Comparison of ENCODE assay signal across 8 mouse cellular contexts in the genomic region with DNA sequence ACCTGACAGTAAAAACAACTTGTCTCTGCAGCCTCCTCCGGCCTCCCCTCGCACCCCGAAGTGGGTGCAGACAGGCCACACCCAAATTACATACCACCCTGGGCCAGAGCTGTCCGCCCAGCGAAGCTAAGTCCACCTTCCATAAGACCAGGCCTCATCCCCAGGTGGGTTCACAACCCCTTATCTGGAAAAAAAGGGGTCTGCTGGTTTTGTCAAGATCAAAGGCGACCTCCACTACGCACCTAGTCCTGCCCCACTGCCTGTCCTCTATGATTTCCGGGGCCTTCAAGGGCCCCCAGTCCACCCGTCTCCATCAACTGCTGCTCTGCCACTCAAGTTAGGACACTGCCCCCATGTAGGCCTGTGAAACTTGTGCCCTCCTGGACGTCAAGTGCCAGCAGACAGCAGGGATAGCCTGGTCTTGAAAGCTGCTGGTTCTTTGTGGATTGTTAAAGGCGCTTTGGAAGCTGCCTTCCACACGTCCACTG. TPM values are rescaled to one million over a fixed set of nuclear protein-coding genes. Genes with fewer than 3 reads are reported as not detected.
DNase-seq lines count a peak whose midpoint lies in the region; ATAC-seq and TF ChIP-seq lines count a peak whose summit lies in the region.

No protein-coding gene starts in this region.

- no peak for TF ChIP-seq CTCF in lung, postnatal 0 days (IDR thresholded peaks at IDR 0.05)

- H3K4me3 ChIP-seq in lung, postnatal 0 days (ENCODE audit: low read depth, low read length): peak overlapping the region; percentile 63
- H3K4me3 ChIP-seq in embryonic facial prominence, embryonic 12.5 days: peak overlapping the region; percentile 32
- H3K4me3 ChIP-seq in intestine, embryonic 14.5 days (ENCODE audit: low read depth, low read length): peak overlapping the region; percentile 36
- H3K4me3 ChIP-seq in midbrain, embryonic 16.5 days (ENCODE audit: low read depth, low read length): peak overlapping the region; percentile 40

- H3K9ac ChIP-seq in lung, postnatal 0 days (replicated peaks; ENCODE audit: low read depth): peak overlapping the region; percentile 95
- peak overlapping the region; percentile 27; the same call in 1 of the 2 replicates for H3K9ac ChIP-seq in embryonic facial prominence, embryonic 12.5 days
- peak overlapping the region; percentile 56 for H3K9ac ChIP-seq in intestine, embryonic 14.5 days (ENCODE audit: low read length)
- H3K9ac ChIP-seq in midbrain, embryonic 16.5 days (ENCODE audit: low read depth, low read length): peak overlapping the region; percentile 69

- TF ChIP-seq EP300 in lung, postnatal 0 days (IDR thresholded peaks at IDR 0.05): no peak

- H3K9me3 ChIP-seq in lung, postnatal 0 days (ENCODE audit: low read length): no peaks in the 10 kb centered on the region
- no peaks in the 10 kb centered on the region for H3K9me3 ChIP-seq in embryonic facial prominence, embryonic 12.5 days
- no peaks in the 10 kb centered on the region for H3K9me3 ChIP-seq in intestine, embryonic 14.5 days (ENCODE audit: control insufficient read depth, low read length)
- no peaks in the 10 kb centered on the region for H3K9me3 ChIP-seq in midbrain, embryonic 16.5 days (replicated peaks; ENCODE audit: control insufficient read depth, low read length, poor library complexity, severe bottlenecking)

- no peak for DNase-seq in lung, postnatal 0 days (ENCODE audit: low spot score)
- no peak for DNase-seq in lung, adult 18-20 months
- DNase-seq in intestine, embryonic 14.5 days (ENCODE audit: low spot score): no peak
- no peak for DNase-seq in right cerebral cortex, postnatal 14 days
- DNase-seq in MN1 (ENCODE audit: low spot score): no peak

- H3K4me1 ChIP-seq in lung, postnatal 0 days (ENCODE audit: insufficient read depth, low read depth, low read length): peaks cover 36% of the 10 kb centered on the region
- H3K4me1 ChIP-seq in embryonic facial prominence, embryonic 12.5 days: peaks cover 61% of the 10 kb centered on the region
- peaks cover 60% of the 10 kb centered on the region for H3K4me1 ChIP-seq in intestine, embryonic 14.5 days (replicated peaks; ENCODE audit: control insufficient read depth, insufficient read depth, low read length)
- H3K4me1 ChIP-seq in midbrain, embryonic 16.5 days (ENCODE audit: control insufficient read depth, insufficient read depth, low read length): peaks cover 58% of the 10 kb centered on the region

- peak overlapping the region; percentile 55 for H3K4me2 ChIP-seq in lung, postnatal 0 days (replicated peaks; ENCODE audit: low read depth, low read length)
- H3K4me2 ChIP-seq in embryonic facial prominence, embryonic 12.5 days (replicated peaks): peak overlapping the region; percentile 53
- peak overlapping the region; percentile 72 for H3K4me2 ChIP-seq in intestine, embryonic 14.5 days (ENCODE audit: low read length)
- H3K4me2 ChIP-seq in midbrain, embryonic 16.5 days (ENCODE audit: low read length): peak overlapping the region; percentile 82

- WGBS in lung, postnatal 0 days: 40% methylated on average over 12 of the region's 12 CpGs
- 80% methylated on average over 12 of the region's 12 CpGs for WGBS in embryonic facial prominence, embryonic 12.5 days
- WGBS in intestine, embryonic 14.5 days: 67% methylated on average over 12 of the region's 12 CpGs
- 84% methylated on average over 12 of the region's 12 CpGs for WGBS in midbrain, embryonic 16.5 days

- H3K27me3 ChIP-seq in lung, postnatal 0 days (replicated peaks; ENCODE audit: insufficient read depth, low read length): no peaks in the 10 kb centered on the region
- H3K27me3 ChIP-seq in embryonic facial prominence, embryonic 12.5 days: no peaks in the 10 kb centered on the region
- H3K27me3 ChIP-seq in intestine, embryonic 14.5 days (replicated peaks; ENCODE audit: control insufficient read depth, insufficient read depth, low read length): no peaks in the 10 kb centered on the region
- H3K27me3 ChIP-seq in midbrain, embryonic 16.5 days (ENCODE audit: control insufficient read depth, insufficient read depth, low read depth, low read length): no peaks in the 10 kb centered on the region

- ATAC-seq in lung, postnatal 0 days: no peak
- no peak for ATAC-seq in embryonic facial prominence, embryonic 12.5 days (ENCODE audit: insufficient number of reproducible peaks, insufficient read depth, low FRiP score, low TSS enrichment)
- ATAC-seq in intestine, embryonic 14.5 days (replicated peaks; ENCODE audit: low FRiP score, low TSS enrichment, low read depth): no peak
- no peak for ATAC-seq in midbrain, embryonic 16.5 days
- ATAC-seq in frontal cortex, adult (ENCODE audit: low TSS enrichment): no peak

- H3K27ac ChIP-seq in lung, postnatal 0 days (ENCODE audit: low read length): peak overlapping the region; percentile 100
- H3K27ac ChIP-seq in embryonic facial prominence, embryonic 12.5 days: peak overlapping the region; percentile 95
- H3K27ac ChIP-seq in intestine, embryonic 14.5 days (ENCODE audit: low read depth): peak overlapping the region; percentile 98
- H3K27ac ChIP-seq in midbrain, embryonic 16.5 days (ENCODE audit: low read length): peak overlapping the region; percentile 92

- no peaks in the 10 kb centered on the region for H3K36me3 ChIP-seq in lung, postnatal 0 days (ENCODE audit: insufficient read depth, low read length)
- no peaks in the 10 kb centered on the region for H3K36me3 ChIP-seq in embryonic facial prominence, embryonic 12.5 days
- no peaks in the 10 kb centered on the region for H3K36me3 ChIP-seq in intestine, embryonic 14.5 days (ENCODE audit: control insufficient read depth, insufficient read depth, low read length)
- no peaks in the 10 kb centered on the region for H3K36me3 ChIP-seq in midbrain, embryonic 16.5 days (ENCODE audit: control insufficient read depth, insufficient read depth, low read length)

RNA-seq across cellular contexts. Expression of gene Frmd8, which starts 30.2 kb away (rescaled TPM):
- polyA plus RNA-seq in lung, postnatal 0 days (2015; fragmentation: Nextera tagmentation; extraction: Ambion mirVana): 33.9 and 35.1 TPM in 2 replicates
- 35.3 and 41.4 TPM in 2 replicates for polyA plus RNA-seq in embryonic facial prominence, embryonic 12.5 days (2016; fragmentation: Nextera tagmentation; extraction: Ambion mirVana)
- polyA plus RNA-seq in intestine, embryonic 14.5 days (2014; fragmentation: Nextera tagmentation; extraction: Ambion mirVana): 18.2 and 18.9 TPM in 2 replicates
- polyA plus RNA-seq in midbrain, embryonic 16.5 days (2015; fragmentation: Nextera tagmentation; extraction: Ambion mirVana): 14.7 and 16.5 TPM in 2 replicates

RNA-seq across cellular contexts. Expression of gene Slc25a45, which starts 32.7 kb away (rescaled TPM):
- polyA plus RNA-seq in lung, postnatal 0 days (2015; fragmentation: Nextera tagmentation; extraction: Ambion mirVana): 8.4 and 10.2 TPM in 2 replicates
- polyA plus RNA-seq in embryonic facial prominence, embryonic 12.5 days (2016; fragmentation: Nextera tagmentation; extraction: Ambion mirVana): 2.0 and 3.1 TPM in 2 replicates
- 2.1 and 2.5 TPM in 2 replicates for polyA plus RNA-seq in intestine, embryonic 14.5 days (2014; fragmentation: Nextera tagmentation; extraction: Ambion mirVana)
- 2.0 and 2.2 TPM in 2 replicates for polyA plus RNA-seq in midbrain, embryonic 16.5 days (2015; fragmentation: Nextera tagmentation; extraction: Ambion mirVana)

RNA-seq across cellular contexts. Expression of gene Tigd3, which starts 49.1 kb away (rescaled TPM):
- 1.3 and 1.5 TPM in 2 replicates for polyA plus RNA-seq in lung, postnatal 0 days (2015; fragmentation: Nextera tagmentation; extraction: Ambion mirVana)
- 5.3 and 6.3 TPM in 2 replicates for polyA plus RNA-seq in embryonic facial prominence, embryonic 12.5 days (2016; fragmentation: Nextera tagmentation; extraction: Ambion mirVana)
- 2.0 and 2.1 TPM in 2 replicates for polyA plus RNA-seq in intestine, embryonic 14.5 days (2014; fragmentation: Nextera tagmentation; extraction: Ambion mirVana)
- polyA plus RNA-seq in midbrain, embryonic 16.5 days (2015; fragmentation: Nextera tagmentation; extraction: Ambion mirVana): 13.4 and 14.6 TPM in 2 replicates

Comparison
In these comparisons a context has a peak if more than half of its experiments do, and no peak if none do; other contexts are left out.
1. H3K9ac ChIP-seq: peak in every context shown above with its lines; median percentile 95 in lung, postnatal 0 days; 69 in midbrain, embryonic 16.5 days; 56 in intestine, embryonic 14.5 days; 27 in embryonic facial prominence, embryonic 12.5 days.